Mouse (Mus musculus) ES-Bruce4 (cell line): ENCODE data around the gene Cep170. TPM values are rescaled to one million over a fixed set of nuclear protein-coding genes. Genes with fewer than 3 reads are reported as not detected.

Experiments used
- H3K27ac ChIP-seq: 2 replicates; pipeline ENCODE4 v1.5.1; 2012; ENCODE audit warnings: low read length, inconsistent platforms; ENCODE audit not compliant: insufficient read depth
- H3K27me3 ChIP-seq: 2 replicates; pipeline ENCODE4 v1.6.1; 2012; ENCODE audit warnings: mild to moderate bottlenecking, low read length, inconsistent platforms; ENCODE audit not compliant: control insufficient read depth, poor library complexity, insufficient read depth, severe bottlenecking
- H3K36me3 ChIP-seq: 2 replicates; pipeline ENCODE4 v1.6.1; 2012; ENCODE audit warnings: inconsistent platforms, mild to moderate bottlenecking, low read length, moderate library complexity; ENCODE audit not compliant: control insufficient read depth, poor library complexity, insufficient read depth, severe bottlenecking
- H3K4me1 ChIP-seq: one replicate; pipeline ENCODE4 v1.8.1; 2011; ENCODE audit warnings: low read length; ENCODE audit not compliant: control insufficient read depth, insufficient read depth
- H3K4me3 ChIP-seq: 2 replicates; pipeline ENCODE4 v1.5.1; 2011; ENCODE audit warnings: low read depth, mild to moderate bottlenecking, low read length
- H3K9ac ChIP-seq: 2 replicates; pipeline ENCODE4 v1.6.1; 2012; ENCODE audit warnings: low read depth, mild to moderate bottlenecking, inconsistent platforms; ENCODE audit not compliant: poor library complexity, severe bottlenecking
- H3K9me3 ChIP-seq: replicated peaks from 2 replicates; pipeline ENCODE4 v1.6.1; 2012; ENCODE audit warnings: mild to moderate bottlenecking, low read length, inconsistent platforms; ENCODE audit not compliant: control insufficient read depth, poor library complexity, insufficient read depth, severe bottlenecking
- CTCF ChIP-seq: IDR thresholded peaks from one replicate; pipeline ENCODE4 v1.8.1; 2011; ENCODE audit warnings: low read depth, low read length
- EP300 ChIP-seq: IDR thresholded peaks from 2 replicates; pipeline ENCODE4 v1.6.1; 2011; ENCODE audit warnings: low read depth, low read length; ENCODE audit not compliant: insufficient read depth
- POLR2A ChIP-seq: IDR thresholded peaks from one replicate; pipeline ENCODE4 v1.8.1; 2011; ENCODE audit warnings: low read length; ENCODE audit not compliant: insufficient read depth
- polyA plus RNA-seq: library from polyadenylated mRNA; stranded (reverse); fragments of >200 nt; gene quantifications from 2 replicates; pipeline ENCODE4 v1.2.4, GENCODE M21; 2011; ENCODE audit warnings: low read depth; ENCODE audit not compliant: missing spikeins, insufficient read depth, insufficient read length

Gene Cep170
- polyA plus RNA-seq, 1 experiment, result 24.5 TPM

GRCm38 (mm10) chr1:176834880-176835279 lies 21.0 kb upstream of the Cep170 start:
- Histone ChIP-seq H3K36me3 (no peaks in the 10 kb centered on the region), H3K27ac (no peak overlapping the region), H3K9ac (no peak overlapping the region), H3K4me3 (no peak overlapping the region), H3K9me3 (no peaks in the 10 kb centered on the region), H3K4me1 (no peaks in the 10 kb centered on the region), H3K27me3 (no peaks in the 10 kb centered on the region)
- TF ChIP-seq EP300 (no peak), CTCF (no peak), POLR2A (no peak)

- no peaks in the 10 kb centered on the region for H3K9me3 ChIP-seq
- no peaks in the 10 kb centered on the region for H3K36me3 ChIP-seq
- H3K4me1 ChIP-seq, result no peaks in the 10 kb centered on the region
- H3K27me3 ChIP-seq, result no peaks in the 10 kb centered on the region
- TF ChIP-seq EP300, result no peak
- TF ChIP-seq CTCF, result no peak
- TF ChIP-seq POLR2A, result no peak
- H3K4me3 ChIP-seq, result no peak overlapping the region
- H3K27ac ChIP-seq, result no peak overlapping the region
- no peak overlapping the region for H3K9ac ChIP-seq
Observed at GRCm38 (mm10) chr1:176833948-176834347, 20.1 kb upstream of the Cep170 start.

- Histone ChIP-seq H3K9ac (no peak overlapping the region), H3K9me3 (no peaks in the 10 kb centered on the region), H3K4me3 (no peak overlapping the region), H3K27me3 (no peaks in the 10 kb centered on the region), H3K27ac (no peak overlapping the region), H3K36me3 (no peaks in the 10 kb centered on the region), H3K4me1 (no peaks in the 10 kb centered on the region)
- TF ChIP-seq CTCF (no peak), EP300 (no peak), POLR2A (no peak)
Observed at GRCm38 (mm10) chr1:176833257-176833656, 19.4 kb upstream of the Cep170 start.

GRCm38 (mm10) chr1:176832607-176833006 lies 18.7 kb upstream of the Cep170 start:
- Histone ChIP-seq H3K4me3 (no peak overlapping the region), H3K27me3 (no peaks in the 10 kb centered on the region), H3K4me1 (no peaks in the 10 kb centered on the region), H3K27ac (no peak overlapping the region), H3K9me3 (no peaks in the 10 kb centered on the region), H3K9ac (no peak overlapping the region), H3K36me3 (no peaks in the 10 kb centered on the region)
- TF ChIP-seq CTCF (no peak), POLR2A (no peak), EP300 (no peak)

GRCm38 (mm10) chr1:176832071-176832470 lies 18.2 kb upstream of the Cep170 start:
- Histone ChIP-seq H3K27me3 (no peaks in the 10 kb centered on the region), H3K4me3 (no peak overlapping the region), H3K4me1 (no peaks in the 10 kb centered on the region), H3K36me3 (no peaks in the 10 kb centered on the region), H3K9me3 (no peaks in the 10 kb centered on the region), H3K9ac (no peak overlapping the region), H3K27ac (no peak overlapping the region)
- no peak for TF ChIP-seq EP300
- no peak for TF ChIP-seq POLR2A
- TF ChIP-seq CTCF, result no peak

GRCm38 (mm10) chr1:176828666-176829065 lies 14.8 kb upstream of the Cep170 start:
- Histone ChIP-seq H3K9ac (no peak overlapping the region), H3K36me3 (no peaks in the 10 kb centered on the region), H3K27ac (no peak overlapping the region), H3K27me3 (no peaks in the 10 kb centered on the region), H3K9me3 (no peaks in the 10 kb centered on the region), H3K4me1 (no peaks in the 10 kb centered on the region), H3K4me3 (no peak overlapping the region)
- no peak for TF ChIP-seq POLR2A
- no peak for TF ChIP-seq CTCF
- TF ChIP-seq EP300, result no peak
